Mouse (Mus musculus): ENCODE results near the gene Ccnc.

- TF ChIP-seq CTCF (IDR thresholded peaks at IDR 0.05; ENCODE audit: low read depth) (no peak), EP300 (IDR thresholded peaks at IDR 0.05; ENCODE audit: low read depth) (no peak)
Observed at GRCm38 (mm10) chr4:21678101-21678974, 49.2 kb upstream of the Ccnc start.

All from liver, postnatal 0 days (tissue).